15 mouse cellular contexts compared by ENCODE assay signal in genomic region chr12:11392525-11392924, GRCm38 (mm10). TPM values are rescaled to one million over a fixed set of nuclear protein-coding genes. Genes with fewer than 3 reads are reported as not detected.
A peak's percentile ranks its signal among the peaks of the same experiment; 100 is the strongest.
DNase-seq lines count a peak whose midpoint lies in the region; ATAC-seq lines count a peak whose summit lies in the region.
"Had no signal": no experiment of that assay in that cellular context is flagged by ENCODE, and none has a peak within 500 bp of the region (broad histone marks: within the 10 kb centered on the region; RNA-seq: fewer than 3 reads in every experiment).

No protein-coding gene starts in this region.

- H3K4me1 ChIP-seq in kidney, embryonic 15.5 days, result 0 out of 2 replicates have a peak, but pooled peaks cover 8% of the 10 kb centered on the region
- H3K4me1 ChIP-seq: hindbrain, embryonic 12.5 days had no signal

- H3K9me3 ChIP-seq in kidney, embryonic 15.5 days (replicated peaks), result no peaks in the 10 kb centered on the region
- H3K9me3 ChIP-seq: hindbrain, embryonic 12.5 days had no signal

- H3K27ac ChIP-seq in kidney, embryonic 15.5 days, result no peak overlapping the region
- H3K27ac ChIP-seq: hindbrain, embryonic 12.5 days had no signal

- no peak overlapping the region for H3K9ac ChIP-seq in kidney, embryonic 15.5 days
- H3K9ac ChIP-seq: forebrain, postnatal 0 days; hindbrain, embryonic 12.5 days had no signal

- no peak for ATAC-seq in kidney, embryonic 15.5 days (replicated peaks; ENCODE audit: low FRiP score)
- ATAC-seq: forebrain, postnatal 0 days had no signal

- peak; percentile 39 for DNase-seq in kidney, adult 18-20 months
- DNase-seq in embryo, embryonic 11 days, result peak; percentile 15
- peak; percentile 66 for DNase-seq in kidney, postnatal 14 days
- peak; percentile 54 for DNase-seq in lung, postnatal 25 days (ENCODE audit: low spot score)
- DNase-seq in layer of hippocampus, adult 8-10 months (ENCODE audit: low spot score in 2 of 2), result no peak
- no peak for DNase-seq in layer of hippocampus, postnatal 36 days
- DNase-seq: cerebellum, postnatal 10 days; forebrain, postnatal 0 days; gastrocnemius, postnatal 36 days; left cerebral cortex, postnatal 4 days; thymus, adult 18-20 months had no signal

- H3K4me3 ChIP-seq in kidney, embryonic 15.5 days (replicated peaks), result no peak overlapping the region
- H3K4me3 ChIP-seq: hindbrain, embryonic 12.5 days had no signal

- no peaks in the 10 kb centered on the region for H3K27me3 ChIP-seq in kidney, embryonic 15.5 days
- H3K27me3 ChIP-seq: hindbrain, embryonic 12.5 days had no signal

- WGBS in kidney, embryonic 15.5 days, result 27% methylated on average over 1 of the region's 1 CpGs

- H3K36me3 ChIP-seq in kidney, embryonic 15.5 days, result no peaks in the 10 kb centered on the region
- H3K36me3 ChIP-seq: hindbrain, embryonic 12.5 days had no signal

- no peak overlapping the region for H3K4me2 ChIP-seq in kidney, embryonic 15.5 days
- H3K4me2 ChIP-seq: hindbrain, embryonic 12.5 days had no signal

RNA-seq across cellular contexts. Expression of gene Vsnl1, which starts 43.9 kb away (rescaled TPM):
- 0.55 and 0.78 TPM in 2 replicates for polyA plus RNA-seq in kidney, embryonic 15.5 days (2015; fragmentation: Nextera tagmentation; extraction: Ambion mirVana)
- 100 to 1,000 TPM; 407 to 453 (median 425) TPM for total RNA-seq in layer of hippocampus, adult 8-10 months (2022)
- 100 to 1,000 TPM; 382 to 418 TPM for total RNA-seq in layer of hippocampus, postnatal 36 days (2021)
- total RNA-seq: gastrocnemius, postnatal 36 days; megakaryocyte, adult 5-6 weeks had no signal
- polyA plus RNA-seq: spleen, adult 2 months had no signal

Comparison
In these comparisons a context has a peak if more than half of its experiments do, and no peak if none do; other contexts are left out.
1. DNase-seq: peak in kidney, adult 18-20 months (single experiment), embryo, embryonic 11 days (single experiment), kidney, postnatal 14 days (single experiment) and lung, postnatal 25 days (single experiment); none in layer of hippocampus, adult 8-10 months (0 of 2) and layer of hippocampus, postnatal 36 days (0 of 2).